In the genomic region with DNA sequence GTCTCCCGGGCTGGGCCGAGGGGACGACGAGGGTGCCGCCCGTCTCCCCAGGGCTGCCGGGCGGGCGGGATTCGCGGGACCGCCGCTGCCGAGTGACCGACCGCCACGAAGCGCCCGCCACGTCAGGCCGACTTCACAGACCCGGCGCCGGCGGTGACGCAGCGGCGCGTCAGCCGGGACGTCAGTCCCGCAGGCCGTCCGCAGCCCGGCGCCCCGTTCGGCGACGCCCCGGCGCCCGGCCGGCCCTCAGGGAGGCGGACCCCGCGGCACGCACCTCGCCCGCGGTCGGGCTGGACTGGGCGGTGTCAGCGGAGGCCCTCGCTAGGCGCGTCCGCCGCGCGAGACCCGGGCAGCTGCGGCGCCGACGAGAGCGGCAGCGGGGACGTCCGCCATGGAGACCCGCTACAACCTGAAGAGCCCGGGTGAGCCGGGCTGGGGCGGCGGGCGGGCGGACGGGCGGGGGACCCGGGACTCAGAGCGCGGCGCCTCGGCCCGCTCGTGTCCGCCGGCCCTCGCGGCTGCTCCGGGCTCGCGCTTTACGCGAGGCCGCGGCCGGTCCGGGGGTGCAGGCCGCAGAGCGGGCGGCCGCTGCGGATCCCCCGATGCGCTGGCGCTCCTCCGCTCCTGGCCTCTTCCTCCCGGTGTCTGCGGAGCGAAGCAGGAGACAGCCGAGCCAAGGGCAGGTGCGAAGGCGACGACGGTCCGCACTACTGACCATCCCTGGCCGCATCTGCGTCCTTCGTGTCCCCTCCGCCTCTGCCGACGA, we compare ENCODE assay signal across 8 mouse cellular contexts. TPM values are rescaled to one million over a fixed set of nuclear protein-coding genes. Genes with fewer than 3 reads are reported as not detected.
DNase-seq lines count a peak whose midpoint lies in the region; ATAC-seq and TF ChIP-seq lines count a peak whose summit lies in the region.

A gene (plus strand): TSS at position 222 of the 766 bp plus-strand sequence.

- H3K36me3 ChIP-seq in embryonic facial prominence, embryonic 14.5 days (ENCODE audit: control insufficient read depth, insufficient read depth, low read length): peaks cover 25% of the 10 kb centered on the region
- peaks cover 14% of the 10 kb centered on the region; the same call in 1 of the 2 replicates for H3K36me3 ChIP-seq in limb, embryonic 14.5 days (ENCODE audit: control insufficient read depth, insufficient read depth, low read length)
- 0 out of 2 replicates have a peak, but pooled peaks cover 4% of the 10 kb centered on the region for H3K36me3 ChIP-seq in midbrain, postnatal 0 days (ENCODE audit: insufficient read depth, low read length)

- no peak for TF ChIP-seq POLR2A in limb, embryonic 14.5 days (IDR thresholded peaks at IDR 0.05; ENCODE audit: borderline replicate concordance, extremely low read depth, insufficient read depth, insufficient read length)

- H3K4me2 ChIP-seq in embryonic facial prominence, embryonic 14.5 days (ENCODE audit: low read depth, low read length): peak within 1 kb of the TSS; percentile 54
- peak within 1 kb of the TSS; percentile 65 for H3K4me2 ChIP-seq in limb, embryonic 14.5 days (replicated peaks; ENCODE audit: low read depth, low read length, severe bottlenecking)
- H3K4me2 ChIP-seq in midbrain, postnatal 0 days (ENCODE audit: low read depth, low read length, poor library complexity, severe bottlenecking): peak within 1 kb of the TSS; percentile 53

- TF ChIP-seq CTCF in midbrain, postnatal 0 days (IDR thresholded peaks at IDR 0.05): no peak

- H3K9me3 ChIP-seq in embryonic facial prominence, embryonic 14.5 days (ENCODE audit: control insufficient read depth, low read length): peaks cover 6% of the 10 kb centered on the region; the same call in 1 of the 2 replicates
- no peaks in the 10 kb centered on the region for H3K9me3 ChIP-seq in limb, embryonic 14.5 days (ENCODE audit: control insufficient read depth, low read length)
- no peaks in the 10 kb centered on the region for H3K9me3 ChIP-seq in midbrain, postnatal 0 days (ENCODE audit: low read length)

- H3K9ac ChIP-seq in embryonic facial prominence, embryonic 14.5 days (ENCODE audit: low read depth, low read length): peak within 1 kb of the TSS; percentile 97
- H3K9ac ChIP-seq in limb, embryonic 14.5 days (ENCODE audit: low read depth, low read length, severe bottlenecking): peak within 1 kb of the TSS; percentile 98
- peak within 1 kb of the TSS; percentile 93 for H3K9ac ChIP-seq in midbrain, postnatal 0 days (replicated peaks; ENCODE audit: low read length, poor library complexity, severe bottlenecking)

- under 1% methylated on average over 13 of the region's 123 CpGs for WGBS in embryonic facial prominence, embryonic 14.5 days
- under 1% methylated on average over 76 of the region's 123 CpGs for WGBS in limb, embryonic 14.5 days
- 0% methylated on average over 100 of the region's 123 CpGs for WGBS in midbrain, postnatal 0 days

- DNase-seq in 3134 (ENCODE audit: extremely low read depth, insufficient read length, low spot score): peak; percentile 95
- peak; percentile 76 to 81 for DNase-seq in adrenal gland, postnatal 4 days (ENCODE audit: low spot score in 2 of 2)
- peak; percentile 94 for DNase-seq in embryonic facial prominence, embryonic 14.5 days (ENCODE audit: low spot score)
- DNase-seq in heart, adult 8-10 months (ENCODE audit: low spot score): peak; percentile 86
- DNase-seq in kidney, adult 9 months: peak; percentile 89
- DNase-seq in limb, embryonic 14.5 days (ENCODE audit: low spot score): peak; percentile 82
- peak; percentile 94 for DNase-seq in midbrain, postnatal 0 days (ENCODE audit: low spot score)
- DNase-seq in spleen, postnatal 14 days (ENCODE audit: low spot score in 2 of 2): peak; percentile 77 to 83

- H3K4me3 ChIP-seq in embryonic facial prominence, embryonic 14.5 days (ENCODE audit: low read depth, low read length): peak within 1 kb of the TSS; percentile 69
- peak within 1 kb of the TSS; percentile 83 for H3K4me3 ChIP-seq in limb, embryonic 14.5 days (replicated peaks; ENCODE audit: low read length)
- peak within 1 kb of the TSS; percentile 93 for H3K4me3 ChIP-seq in midbrain, postnatal 0 days (ENCODE audit: low read depth, low read length)

- H3K27ac ChIP-seq in embryonic facial prominence, embryonic 14.5 days (replicated peaks; ENCODE audit: low read depth, low read length): peak within 1 kb of the TSS; percentile 94
- peak within 1 kb of the TSS; percentile 95 for H3K27ac ChIP-seq in limb, embryonic 14.5 days (replicated peaks; ENCODE audit: low read depth, low read length)
- H3K27ac ChIP-seq in midbrain, postnatal 0 days (ENCODE audit: low read depth, low read length): peak within 1 kb of the TSS; percentile 98

- peaks cover 8% of the 10 kb centered on the region for H3K4me1 ChIP-seq in embryonic facial prominence, embryonic 14.5 days (ENCODE audit: control insufficient read depth, insufficient read depth, low read length)
- H3K4me1 ChIP-seq in limb, embryonic 14.5 days (ENCODE audit: control insufficient read depth, insufficient read depth, low read length): peaks cover 12% of the 10 kb centered on the region
- H3K4me1 ChIP-seq in midbrain, postnatal 0 days (ENCODE audit: insufficient read depth, low read length): 0 out of 2 replicates have a peak, but pooled peaks cover 8% of the 10 kb centered on the region

- no peaks in the 10 kb centered on the region for H3K27me3 ChIP-seq in embryonic facial prominence, embryonic 14.5 days (replicated peaks; ENCODE audit: control insufficient read depth, insufficient read depth, low read length)
- H3K27me3 ChIP-seq in limb, embryonic 14.5 days (ENCODE audit: control insufficient read depth, insufficient read depth, low read length): no peaks in the 10 kb centered on the region
- no peaks in the 10 kb centered on the region for H3K27me3 ChIP-seq in midbrain, postnatal 0 days (ENCODE audit: insufficient read depth, low read length)

- peak; percentile 97 for ATAC-seq in embryonic facial prominence, embryonic 14.5 days (ENCODE audit: low read depth)
- ATAC-seq in limb, embryonic 14.5 days (ENCODE audit: low FRiP score, low read depth): peak; percentile 96
- peak; percentile 95 for ATAC-seq in midbrain, postnatal 0 days (ENCODE audit: low FRiP score)

RNA-seq across cellular contexts. Expression of the gene that starts here (rescaled TPM):
- 10 to 100 TPM; 63.1 to 65.9 TPM for total RNA-seq in adrenal gland, postnatal 4 days (2021)
- polyA plus RNA-seq in embryonic facial prominence, embryonic 14.5 days (2014; fragmentation: Nextera tagmentation; extraction: Ambion mirVana): 45.1 and 54.7 TPM in 2 replicates
- 10 to 100 TPM; 35.4 to 40.8 (median 39.8) TPM for total RNA-seq in heart, adult 8-10 months (2022)
- 26.6 TPM in 2 replicates for polyA plus RNA-seq in limb, embryonic 14.5 days (2012; rRNA removed)
- 38.0 and 41.4 TPM in 2 replicates for polyA plus RNA-seq in limb, embryonic 14.5 days (2014; fragmentation: Nextera tagmentation; extraction: Ambion mirVana)
- total RNA-seq in midbrain, postnatal 0 days (2014; rRNA removed): 119 and 126 TPM in 2 replicates
- 70.1 and 70.3 TPM in 2 replicates for polyA plus RNA-seq in midbrain, postnatal 0 days (2015; fragmentation: Nextera tagmentation; extraction: Ambion mirVana)

Comparison
In these comparisons a context has a peak if more than half of its experiments do, and no peak if none do; other contexts are left out.
1. Peak in every context shown above with its lines: DNase-seq, ATAC-seq, H3K4me3 ChIP-seq and H3K27ac ChIP-seq.